Mouse (Mus musculus) induced T-regulatory cell, adult 2 months (primary cell): ENCODE data around the gene Tmem175.
A peak's percentile ranks its signal among the peaks of the same experiment; 100 is the strongest.

Experiments
- DNase-seq: peaks from one replicate; pipeline ENCODE4 v3.0.0-alpha.2; 2012; ENCODE audit warnings: low read depth

The Tmem175 gene

GRCm38 (mm10) chr5:108654444-108654990 is 24.9 kb downstream of the Tmem175 start:
- no peak for DNase-seq

GRCm38 (mm10) chr5:108655381-108655780 is 25.8 kb downstream of the Tmem175 start:
- no peak for DNase-seq

- DNase-seq: no peak
These were observed 26.5 kb downstream of the Tmem175 start for GRCm38 (mm10) chr5:108655891-108656650.

- no peak for DNase-seq
These were observed 27.8 kb downstream of the Tmem175 start for GRCm38 (mm10) chr5:108657406-108657805.

- DNase-seq: no peak
These were observed 29.0 kb downstream of the Tmem175 start for GRCm38 (mm10) chr5:108658611-108659010.

GRCm38 (mm10) chr5:108659698-108660631 is 30.4 kb downstream of the Tmem175 start, which contains the start of gene Idua:
Gene Idua, plus strand, starts transcription at chr5:108660331.
- DNase-seq: no peak

- peak; percentile 90 for DNase-seq
These were observed 31.2 kb downstream of the Tmem175 start for GRCm38 (mm10) chr5:108660632-108661268.

- no peak for DNase-seq
These were observed 33.2 kb downstream of the Tmem175 start for GRCm38 (mm10) chr5:108662772-108663171.

GRCm38 (mm10) chr5:108665066-108665465 is 35.5 kb downstream of the Tmem175 start:
- DNase-seq: no peak

- DNase-seq: no peak
These were observed 37.8 kb downstream of the Tmem175 start for GRCm38 (mm10) chr5:108667370-108667769.

GRCm38 (mm10) chr5:108668387-108668932 is 38.9 kb downstream of the Tmem175 start:
- no peak for DNase-seq

GRCm38 (mm10) chr5:108668977-108669936 is 39.7 kb downstream of the Tmem175 start, which contains the start of gene Dgkq:
Gene Dgkq, minus strand, starts transcription at chr5:108669672.
- DNase-seq: peak; percentile 89

GRCm38 (mm10) chr5:108669986-108670385 is 40.4 kb downstream of the Tmem175 start:
- no peak for DNase-seq

- peak; percentile 67 for DNase-seq
These were observed 41.2 kb downstream of the Tmem175 start for GRCm38 (mm10) chr5:108670785-108671184.

- no peak for DNase-seq
These were observed 42.2 kb downstream of the Tmem175 start for GRCm38 (mm10) chr5:108671757-108672156.

GRCm38 (mm10) chr5:108674624-108675023 is 45.1 kb downstream of the Tmem175 start:
- no peak for DNase-seq

- no peak for DNase-seq
These were observed 45.8 kb downstream of the Tmem175 start, which contains the start of gene Slc26a1 for GRCm38 (mm10) chr5:108675251-108675816. Gene Slc26a1, minus strand, starts transcription at chr5:108675569.

- no peak for DNase-seq
These were observed 47.4 kb downstream of the Tmem175 start for GRCm38 (mm10) chr5:108676772-108677498.

GRCm38 (mm10) chr5:108677605-108678295 is 48.2 kb downstream of the Tmem175 start:
- DNase-seq: no peak
